Mouse (Mus musculus): ENCODE data around the gene Vmn1r219. TPM values are rescaled to one million over a fixed set of nuclear protein-coding genes. Genes with fewer than 3 reads are reported as not detected.

Gene Vmn1r219
- total RNA-seq (2023), result not detected

GRCm38 (mm10) chr13:23159012-23159411, at the start of gene Vmn1r219:
Vmn1r219 (plus strand) TSS chr13:23159312.

GRCm38 (mm10) chr13:23118126-23118525, 41.0 kb upstream of the Vmn1r219 start, which contains the start of gene Vmn1r217:
Vmn1r217 (minus strand) TSS chr13:23118226.

DNA sequence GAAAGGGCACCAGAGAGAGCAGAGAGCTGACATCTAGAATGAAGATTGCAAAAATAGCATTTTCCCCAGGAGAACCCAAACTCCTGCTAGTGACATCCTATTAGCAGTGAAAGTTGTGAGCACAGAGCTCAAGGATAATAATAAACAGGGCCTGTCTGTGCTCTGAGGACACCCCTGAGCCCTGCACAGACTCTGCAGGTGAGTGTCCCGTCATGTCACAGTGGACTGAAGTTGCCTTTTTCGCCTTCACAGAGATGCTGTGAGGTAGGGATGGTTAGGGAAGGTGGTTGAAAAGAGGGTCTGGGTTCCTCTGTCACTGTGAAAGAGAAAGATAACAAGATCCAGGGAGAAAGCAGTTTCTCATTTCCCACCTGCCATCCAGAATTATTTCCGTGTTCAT, 26.0 kb upstream of the Vmn1r219 start, which contains the start of gene Vmn1r218:
Gene Vmn1r218, plus strand, starts transcription at position 57 of the 400 bp plus-strand sequence.

GRCm38 (mm10) chr13:23187875-23188274, 28.8 kb downstream of the Vmn1r219 start, which contains the start of gene Vmn1r220:
Vmn1r220 (minus strand) TSS chr13:23187975.

GRCm38 (mm10) chr13:23213827-23214226, 54.7 kb downstream of the Vmn1r219 start, which contains the start of gene Vmn1r221:
Vmn1r221 (plus strand) TSS chr13:23214127.

Other genes with a start within 250 kb of the Vmn1r219 start
- not detected for gene Vmn1r213, start 151.7 kb upstream of the Vmn1r219 start, total RNA-seq (2023)
- not detected for gene Vmn1r214, start 128.9 kb upstream of the Vmn1r219 start, total RNA-seq (2023)
- gene Vmn1r215, start 91.3 kb upstream of the Vmn1r219 start, total RNA-seq (2023), result not detected
- not detected for gene Vmn1r217, start 41.1 kb upstream of the Vmn1r219 start, total RNA-seq (2023)
- gene Vmn1r218, start 26.2 kb upstream of the Vmn1r219 start, total RNA-seq (2023), result not detected
- not detected for gene Vmn1r220, start 28.7 kb downstream of the Vmn1r219 start, total RNA-seq (2023)
- gene Vmn1r221, start 54.8 kb downstream of the Vmn1r219 start, total RNA-seq (2023), result not detected
- gene Vmn1r222, start 76.6 kb downstream of the Vmn1r219 start, total RNA-seq (2023), result not detected
- gene Vmn1r223, start 87.8 kb downstream of the Vmn1r219 start, total RNA-seq (2023), result not detected
- 18.6 TPM for gene Zfp322a, start 209.9 kb downstream of the Vmn1r219 start, total RNA-seq (2023)

Data from CD8-positive naive resting alpha-beta T cell, adult 57 days (primary cell).